Mouse (Mus musculus): ENCODE measurements around the gene Vasn.

The Vasn gene

GRCm38 (mm10) chr16:4639831-4640237, at the start of gene Vasn, which contains the start of gene Dnaja3:
TSS of gene Vasn (plus strand) at chr16:4639941.
TSS of gene Dnaja3 (plus strand) at chr16:4639989.
- in situ Hi-C loops (cut with MboI; ENCODE audit: low pct_unique_long_range_greater_than_20kb in 1 of 2, low sequenced_read_pairs in 2 of 2, unreplicated experiment in 1 of 2): no loop called here

- in situ Hi-C loops (cut with MboI; ENCODE audit: low pct_unique_long_range_greater_than_20kb in 1 of 2, low sequenced_read_pairs in 2 of 2, unreplicated experiment in 1 of 2): no loop called here
Measured at GRCm38 (mm10) chr16:4590236-4590635, 49.5 kb upstream of the Vasn start.

GRCm38 (mm10) chr16:4592909-4593875, 46.5 kb upstream of the Vasn start:
- in situ Hi-C loops (cut with MboI; ENCODE audit: low pct_unique_long_range_greater_than_20kb in 1 of 2, low sequenced_read_pairs in 2 of 2, unreplicated experiment in 1 of 2): no loop called here

GRCm38 (mm10) chr16:4593971-4594813, 45.5 kb upstream of the Vasn start, which contains the start of gene Glis2:
TSS of gene Glis2 (plus strand) at chr16:4594713.
- in situ Hi-C loops (cut with MboI; ENCODE audit: low pct_unique_long_range_greater_than_20kb in 1 of 2, low sequenced_read_pairs in 2 of 2, unreplicated experiment in 1 of 2): no loop called here

GRCm38 (mm10) chr16:4594814-4595526, 44.8 kb upstream of the Vasn start:
- in situ Hi-C loops (cut with MboI; ENCODE audit: low pct_unique_long_range_greater_than_20kb in 1 of 2, low sequenced_read_pairs in 2 of 2, unreplicated experiment in 1 of 2): no loop called here

GRCm38 (mm10) chr16:4595527-4595963, 44.2 kb upstream of the Vasn start:
- in situ Hi-C loops (cut with MboI; ENCODE audit: low pct_unique_long_range_greater_than_20kb in 1 of 2, low sequenced_read_pairs in 2 of 2, unreplicated experiment in 1 of 2): no loop called here

- in situ Hi-C loops (cut with MboI; ENCODE audit: low pct_unique_long_range_greater_than_20kb in 1 of 2, low sequenced_read_pairs in 2 of 2, unreplicated experiment in 1 of 2): no loop called here
Measured at GRCm38 (mm10) chr16:4596141-4596728, 43.5 kb upstream of the Vasn start.

- in situ Hi-C loops (cut with MboI; ENCODE audit: low pct_unique_long_range_greater_than_20kb in 1 of 2, low sequenced_read_pairs in 2 of 2, unreplicated experiment in 1 of 2): no loop called here
Measured at GRCm38 (mm10) chr16:4596836-4597235, 42.9 kb upstream of the Vasn start.

- in situ Hi-C loops (cut with MboI; ENCODE audit: low pct_unique_long_range_greater_than_20kb in 1 of 2, low sequenced_read_pairs in 2 of 2, unreplicated experiment in 1 of 2): no loop called here
Measured at GRCm38 (mm10) chr16:4597296-4597695, 42.4 kb upstream of the Vasn start.

GRCm38 (mm10) chr16:4598041-4598440, 41.7 kb upstream of the Vasn start:
- in situ Hi-C loops (cut with MboI; ENCODE audit: low pct_unique_long_range_greater_than_20kb in 1 of 2, low sequenced_read_pairs in 2 of 2, unreplicated experiment in 1 of 2): no loop called here

GRCm38 (mm10) chr16:4598891-4599543, 40.7 kb upstream of the Vasn start:
- in situ Hi-C loops (cut with MboI; ENCODE audit: low pct_unique_long_range_greater_than_20kb in 1 of 2, low sequenced_read_pairs in 2 of 2, unreplicated experiment in 1 of 2): no loop called here

- in situ Hi-C loops (cut with MboI; ENCODE audit: low pct_unique_long_range_greater_than_20kb in 1 of 2, low sequenced_read_pairs in 2 of 2, unreplicated experiment in 1 of 2): no loop called here
Measured at GRCm38 (mm10) chr16:4599616-4600015, 40.1 kb upstream of the Vasn start.

- in situ Hi-C loops (cut with MboI; ENCODE audit: low pct_unique_long_range_greater_than_20kb in 1 of 2, low sequenced_read_pairs in 2 of 2, unreplicated experiment in 1 of 2): no loop called here
Measured at GRCm38 (mm10) chr16:4600701-4601310, 38.9 kb upstream of the Vasn start.

- in situ Hi-C loops (cut with MboI; ENCODE audit: low pct_unique_long_range_greater_than_20kb in 1 of 2, low sequenced_read_pairs in 2 of 2, unreplicated experiment in 1 of 2): no loop called here
Measured at GRCm38 (mm10) chr16:4602189-4602588, 37.6 kb upstream of the Vasn start.

GRCm38 (mm10) chr16:4602766-4603452, 36.8 kb upstream of the Vasn start:
- in situ Hi-C loops (cut with MboI; ENCODE audit: low pct_unique_long_range_greater_than_20kb in 1 of 2, low sequenced_read_pairs in 2 of 2, unreplicated experiment in 1 of 2): no loop called here

- in situ Hi-C loops (cut with MboI; ENCODE audit: low pct_unique_long_range_greater_than_20kb in 1 of 2, low sequenced_read_pairs in 2 of 2, unreplicated experiment in 1 of 2): no loop called here
Measured at GRCm38 (mm10) chr16:4603453-4603837, 36.3 kb upstream of the Vasn start.

- in situ Hi-C loops (cut with MboI; ENCODE audit: low pct_unique_long_range_greater_than_20kb in 1 of 2, low sequenced_read_pairs in 2 of 2, unreplicated experiment in 1 of 2): no loop called here
Measured at GRCm38 (mm10) chr16:4604293-4604837, 35.4 kb upstream of the Vasn start.

All from mouse embryonic stem cell (cell line).